Comparison of ENCODE assay signal across 8 mouse cellular contexts in the genomic region with DNA sequence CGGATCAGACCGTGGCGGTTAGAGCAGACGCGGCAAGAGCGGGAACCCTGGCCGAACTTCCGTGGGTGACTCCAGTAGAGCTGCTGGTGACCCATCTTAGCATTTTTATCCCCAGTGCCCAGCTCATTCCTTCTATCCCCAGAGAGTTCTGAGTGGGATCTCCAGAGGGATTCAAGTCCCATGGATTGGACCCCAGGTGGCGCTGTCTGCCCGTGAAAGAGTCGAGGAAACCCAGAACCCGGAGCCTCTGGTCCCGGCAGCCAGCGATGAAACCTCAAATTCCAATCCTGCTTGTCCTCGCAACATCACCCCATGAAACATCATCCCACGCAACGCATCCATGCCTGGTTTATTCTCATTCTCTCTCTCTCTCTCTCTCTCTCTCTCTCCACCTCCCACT. TPM values are rescaled to one million over a fixed set of nuclear protein-coding genes. Genes with fewer than 3 reads are reported as not detected.
DNase-seq lines count a peak whose midpoint lies in the region; ATAC-seq and TF ChIP-seq lines count a peak whose summit lies in the region.

No protein-coding gene starts in this region.

- TF ChIP-seq POLR2A in small intestine, adult 2 months (IDR thresholded peaks at IDR 0.05; ENCODE audit: low read depth, low read length), result no peak

- ATAC-seq in midbrain, embryonic 11.5 days (ENCODE audit: low FRiP score), result 0 out of 2 replicates have a peak, but pooled peaks have one; percentile 54
- no peak for ATAC-seq in monocyte, adult 5-6 weeks (replicated peaks; ENCODE audit: insufficient number of reproducible peaks, low FRiP score, low TSS enrichment, poor library complexity, severe bottlenecking)

- peaks cover 7% of the 10 kb centered on the region; the same call in 1 of the 2 replicates for H3K27me3 ChIP-seq in limb, embryonic 10.5 days (ENCODE audit: low read depth, poor library complexity, severe bottlenecking)
- no peaks in the 10 kb centered on the region for H3K27me3 ChIP-seq in midbrain, embryonic 11.5 days (ENCODE audit: control insufficient read depth, insufficient read depth, low read length)
- no peaks in the 10 kb centered on the region for H3K27me3 ChIP-seq in small intestine, adult 2 months (ENCODE audit: control insufficient read depth, insufficient read depth, low read length)

- peaks cover 5% of the 10 kb centered on the region; the same call in 1 of the 2 replicates for H3K4me1 ChIP-seq in limb, embryonic 10.5 days
- H3K4me1 ChIP-seq in midbrain, embryonic 11.5 days (ENCODE audit: control insufficient read depth, insufficient read depth, low read length), result no peaks in the 10 kb centered on the region
- peaks cover 30% of the 10 kb centered on the region for H3K4me1 ChIP-seq in small intestine, adult 2 months (ENCODE audit: control insufficient read depth, insufficient read depth, insufficient read length, low read length)

- H3K4me2 ChIP-seq in midbrain, embryonic 11.5 days, result peak overlapping the region; percentile 7; the same call in 1 of the 2 replicates

- H3K9me3 ChIP-seq in limb, embryonic 10.5 days (replicated peaks), result no peaks in the 10 kb centered on the region
- no peaks in the 10 kb centered on the region for H3K9me3 ChIP-seq in midbrain, embryonic 11.5 days (ENCODE audit: control insufficient read depth, low read length)

- no peak overlapping the region for H3K27ac ChIP-seq in limb, embryonic 10.5 days
- no peak overlapping the region for H3K27ac ChIP-seq in midbrain, embryonic 11.5 days (ENCODE audit: low read depth, low read length)
- no peak overlapping the region for H3K27ac ChIP-seq in small intestine, adult 2 months (ENCODE audit: insufficient read depth, low read depth, low read length)

- no peak overlapping the region for H3K9ac ChIP-seq in midbrain, embryonic 11.5 days (ENCODE audit: low read length)

- DNase-seq in adrenal gland, adult 2 months, result peak; percentile 91
- DNase-seq in embryo, embryonic 11.5 days (ENCODE audit: low read depth, low spot score), result peak; percentile 60
- peak; percentile 98 for DNase-seq in heart, adult 11 months
- DNase-seq in kidney, adult 11 months, result peak; percentile 69
- DNase-seq in limb, embryonic 10.5 days (ENCODE audit: low spot score), result peak; percentile 89
- peak; percentile 98 for DNase-seq in midbrain, embryonic 11.5 days (ENCODE audit: low spot score, missing footprints)

- WGBS in limb, embryonic 10.5 days, result 9% methylated on average over 17 of the region's 17 CpGs
- 9% methylated on average over 17 of the region's 17 CpGs for WGBS in midbrain, embryonic 11.5 days
- WGBS in small intestine, adult 2 months, result 9% methylated on average over 17 of the region's 17 CpGs

- H3K36me3 ChIP-seq in limb, embryonic 10.5 days, result no peaks in the 10 kb centered on the region
- H3K36me3 ChIP-seq in midbrain, embryonic 11.5 days (ENCODE audit: control insufficient read depth, insufficient read depth, low read length), result no peaks in the 10 kb centered on the region
- no peaks in the 10 kb centered on the region for H3K36me3 ChIP-seq in small intestine, adult 2 months (ENCODE audit: control insufficient read depth, insufficient read depth, low read length)

- peak; percentile 95 for TF ChIP-seq CTCF in small intestine, adult 2 months (IDR thresholded peaks at IDR 0.05; ENCODE audit: extremely low read depth, insufficient read length, insufficient replicate concordance, low read depth, low read length)

- no peak overlapping the region for H3K4me3 ChIP-seq in limb, embryonic 10.5 days
- no peak overlapping the region for H3K4me3 ChIP-seq in midbrain, embryonic 11.5 days (ENCODE audit: low read depth, low read length)
- peak overlapping the region; percentile 42 for H3K4me3 ChIP-seq in small intestine, adult 2 months (ENCODE audit: low read depth, low read length)

RNA-seq across cellular contexts. Expression of gene Fchsd2, which starts 31.3 kb away (rescaled TPM):
- 10 to 100 TPM; 15.3 to 25.1 TPM for total RNA-seq in adrenal gland, adult 2 months (2021)
- 6.3 and 8.2 TPM in 2 replicates for polyA plus RNA-seq in adrenal gland, adult 2 months (2012; rRNA removed)
- polyA plus RNA-seq in limb, embryonic 10.5 days (2016; fragmentation: Nextera tagmentation; extraction: Ambion mirVana), result 16.1 and 21.5 TPM in 2 replicates
- polyA plus RNA-seq in midbrain, embryonic 11.5 days (2014; fragmentation: Nextera tagmentation; extraction: Ambion mirVana), result 24.7 and 24.8 TPM in 2 replicates
- polyA plus RNA-seq in small intestine, adult 2 months (2012; rRNA removed), result 3.3 and 6.9 TPM in 2 replicates
- 36.7 to 58.4 TPM (median 47.7 TPM) in 3 replicates for total RNA-seq in monocyte, adult 5-6 weeks (2017)

RNA-seq across cellular contexts. Expression of gene P2ry2, which starts 48.7 kb away (rescaled TPM):
- 1 to 10 TPM; 1.9 to 5.0 TPM for total RNA-seq in adrenal gland, adult 2 months (2021)
- 3.8 and 4.8 TPM in 2 replicates for polyA plus RNA-seq in adrenal gland, adult 2 months (2012; rRNA removed)
- polyA plus RNA-seq in limb, embryonic 10.5 days (2016; fragmentation: Nextera tagmentation; extraction: Ambion mirVana), result 0.49 and 0.51 TPM in 2 replicates
- 0.07 TPM in 1 of 2 replicates, not detected in the other for polyA plus RNA-seq in midbrain, embryonic 11.5 days (2014; fragmentation: Nextera tagmentation; extraction: Ambion mirVana)
- polyA plus RNA-seq in small intestine, adult 2 months (2012; rRNA removed), result 4.0 and 67.8 TPM in 2 replicates
- 0.19 to 6.9 TPM (median 0.49 TPM) in 3 replicates for total RNA-seq in monocyte, adult 5-6 weeks (2017)
